Mouse (Mus musculus): ENCODE data around the gene Nalcn. TPM values are rescaled to one million over a fixed set of nuclear protein-coding genes. Genes with fewer than 3 reads are reported as not detected.

The Nalcn gene
- total RNA-seq, 2 experiments from 2014 or later = 0.15 to 0.18 TPM

DNA sequence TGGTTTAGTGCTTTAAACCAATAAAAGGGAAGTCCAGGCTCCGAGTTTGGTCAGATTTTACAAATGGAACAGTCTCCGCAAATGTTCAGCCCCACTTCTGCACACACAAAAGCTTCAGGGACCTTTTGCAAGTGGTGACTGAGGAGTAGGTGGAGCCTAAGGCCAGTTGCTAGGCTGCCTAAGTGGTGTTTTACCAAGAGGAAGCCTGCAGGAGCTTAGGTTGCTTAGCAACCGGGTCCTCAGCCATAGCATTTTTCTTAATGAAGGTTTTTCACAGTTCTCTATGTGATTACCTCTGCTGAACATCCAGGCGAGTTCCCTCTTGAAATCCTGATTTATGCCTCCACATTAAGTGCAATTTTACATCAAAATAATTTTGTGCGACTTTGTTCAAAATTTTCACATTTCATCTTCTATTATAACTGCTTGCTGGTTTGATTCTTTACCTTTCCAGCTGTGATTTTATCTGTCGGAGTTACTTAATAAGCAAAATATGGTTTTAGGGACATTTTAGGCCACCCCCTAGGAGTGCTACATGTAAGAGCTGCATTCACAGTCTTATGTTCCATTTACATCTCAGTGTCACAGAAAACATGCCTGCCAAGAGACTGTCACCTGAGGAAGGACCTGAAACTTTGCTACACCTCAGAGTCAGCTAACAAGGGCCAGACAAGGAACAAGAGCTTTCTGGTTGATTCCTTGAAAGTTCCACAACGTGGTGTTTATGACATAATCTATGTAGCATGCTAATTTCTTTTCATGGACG lies 113.4 kb downstream of the Nalcn start:
- no peak for DNase-seq

GRCm38 (mm10) chr14:123512923-123513322 lies 114.0 kb downstream of the Nalcn start:
- intact Hi-C loops (cut with DNase I) = no loop called here

More for the DNA sequence above, 113.4 kb downstream of the Nalcn start:
- intact Hi-C loops (cut with DNase I) = no loop called here

GRCm38 (mm10) chr14:123495544-123495943 lies 131.4 kb downstream of the Nalcn start:
- DNase-seq = no peak
- intact Hi-C loops (cut with DNase I) = no loop called here

More at GRCm38 (mm10) chr14:123512923-123513322, 114.0 kb downstream of the Nalcn start:
- DNase-seq = no peak

DNA sequence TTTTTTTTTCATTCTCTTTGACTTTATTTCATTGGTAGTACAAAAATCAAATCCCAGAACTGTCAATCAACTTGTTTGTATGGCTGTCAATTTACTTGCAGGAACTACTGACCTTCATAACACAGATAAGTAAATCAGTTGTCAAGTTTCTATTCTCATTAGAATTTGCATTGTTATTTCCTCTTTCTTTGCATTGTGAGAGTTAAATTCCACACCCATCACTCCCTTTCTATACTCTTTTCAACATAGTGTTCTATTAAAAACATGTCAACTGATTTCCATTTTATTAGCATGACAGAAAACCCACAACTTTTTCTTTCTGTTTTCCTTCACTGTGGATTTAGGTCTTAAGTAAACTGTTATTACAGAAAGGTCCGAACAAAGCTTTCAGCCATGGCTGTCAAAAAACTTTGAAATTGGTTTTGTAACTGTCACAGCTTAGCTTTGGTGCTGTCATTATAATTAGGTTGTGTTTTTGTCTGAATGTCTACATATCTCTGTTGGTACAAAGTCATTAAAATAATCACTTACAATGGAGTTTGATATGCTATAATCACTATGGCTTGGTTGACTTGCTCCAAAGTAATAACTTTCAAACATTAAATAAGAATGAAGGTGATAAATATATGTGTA lies 138.3 kb downstream of the Nalcn start:
- intact Hi-C loops (cut with DNase I) = no loop called here
- no peak for DNase-seq

DNA sequence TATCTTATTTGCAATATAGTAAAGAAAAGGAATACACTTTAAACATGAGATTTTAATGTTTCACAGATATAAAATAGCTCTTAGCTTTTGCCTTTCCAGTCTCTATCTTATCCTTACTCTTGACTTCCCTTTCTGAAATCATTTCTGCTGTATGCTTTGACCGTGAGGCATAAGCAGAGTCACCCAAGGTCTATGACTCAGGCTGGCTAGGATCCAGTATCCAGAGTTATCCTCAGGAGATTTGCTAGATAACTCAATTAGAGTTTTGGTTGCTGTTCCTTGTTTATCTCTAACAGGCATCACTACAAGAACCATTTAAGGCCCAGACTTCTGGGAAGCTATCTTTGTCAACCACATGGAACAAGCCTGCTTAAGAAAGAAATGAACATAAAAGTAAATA lies 164.9 kb downstream of the Nalcn start:
- DNase-seq = no peak
- intact Hi-C loops (cut with DNase I) = no loop called here

- intact Hi-C loops (cut with DNase I) = no loop called here
- DNase-seq = no peak
These were observed 180.9 kb downstream of the Nalcn start for GRCm38 (mm10) chr14:123446031-123446430.

DNA sequence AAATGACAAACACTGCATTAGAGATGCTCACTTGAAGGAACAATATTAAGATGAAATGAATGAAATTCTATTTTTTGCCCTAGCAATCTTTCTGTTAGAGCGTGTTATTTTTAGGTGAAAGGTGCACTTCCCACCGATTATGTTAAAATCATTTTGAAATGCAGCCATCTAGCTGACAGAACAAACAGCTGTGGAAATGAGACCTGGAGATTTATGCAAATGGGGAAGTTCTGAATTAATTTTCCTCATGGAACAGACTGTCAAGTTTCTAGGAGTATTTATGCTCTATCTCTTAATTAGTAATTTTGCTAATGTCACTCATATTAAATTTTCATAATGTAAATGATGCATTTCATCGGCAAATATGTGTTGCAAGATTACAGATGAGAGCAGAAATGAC lies 191.4 kb downstream of the Nalcn start:
- no peak for DNase-seq
- intact Hi-C loops (cut with DNase I) = no loop called here

DNA sequence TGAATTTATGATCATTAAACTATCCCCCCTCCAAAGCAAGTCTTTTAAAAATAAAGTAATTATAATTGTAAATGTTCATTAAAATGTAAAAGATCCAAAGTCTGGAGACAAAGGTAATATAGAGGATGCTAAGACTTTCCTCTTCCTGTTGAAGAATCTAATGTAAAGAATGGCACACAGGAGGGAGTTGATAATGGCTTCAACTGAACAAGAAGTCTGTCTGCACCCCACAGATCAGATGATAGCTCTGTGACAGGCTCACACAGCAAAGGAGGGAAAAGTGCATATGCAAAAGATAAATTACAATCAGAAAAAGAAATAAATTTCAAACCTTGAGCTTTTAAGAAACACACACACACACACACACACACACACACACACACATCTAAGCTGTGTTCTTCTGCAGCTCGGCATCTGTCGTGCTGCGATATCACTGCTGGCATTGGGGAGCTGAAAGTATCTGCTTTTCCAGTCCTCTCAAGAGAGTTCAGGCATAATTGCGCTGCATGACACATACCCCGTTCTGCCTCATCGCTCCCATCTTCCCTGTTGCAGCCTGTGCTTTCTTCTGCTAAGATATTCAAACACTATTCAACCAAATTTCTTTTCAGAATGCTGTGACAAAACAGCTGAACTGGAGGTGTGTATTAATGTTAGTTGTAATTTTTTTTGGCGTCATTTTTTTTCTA lies 250.6 kb downstream of the Nalcn start:
- intact Hi-C loops (cut with DNase I) = no loop called here
- DNase-seq = no peak

DNA sequence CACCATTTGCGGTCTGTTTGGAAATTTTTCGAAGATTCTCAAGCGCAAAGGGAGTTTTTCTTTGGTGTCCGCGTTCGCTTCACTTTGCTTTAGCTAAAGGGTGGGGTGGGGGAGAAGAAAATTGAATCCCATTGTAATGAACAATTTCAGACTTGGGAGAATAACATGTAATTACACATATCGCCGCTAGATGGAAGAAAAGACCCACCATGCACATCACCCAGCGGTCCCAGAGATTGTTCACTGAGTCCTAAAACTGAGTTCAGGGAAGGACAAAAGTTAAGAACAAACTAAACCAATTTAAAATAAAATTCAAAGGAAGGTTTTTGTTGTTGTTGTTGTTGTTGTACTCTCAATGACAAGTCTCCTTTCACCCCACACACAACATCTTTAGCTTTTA lies 255.4 kb downstream of the Nalcn start:
- no peak for DNase-seq
- intact Hi-C loops (cut with DNase I) = no loop called here

DNA sequence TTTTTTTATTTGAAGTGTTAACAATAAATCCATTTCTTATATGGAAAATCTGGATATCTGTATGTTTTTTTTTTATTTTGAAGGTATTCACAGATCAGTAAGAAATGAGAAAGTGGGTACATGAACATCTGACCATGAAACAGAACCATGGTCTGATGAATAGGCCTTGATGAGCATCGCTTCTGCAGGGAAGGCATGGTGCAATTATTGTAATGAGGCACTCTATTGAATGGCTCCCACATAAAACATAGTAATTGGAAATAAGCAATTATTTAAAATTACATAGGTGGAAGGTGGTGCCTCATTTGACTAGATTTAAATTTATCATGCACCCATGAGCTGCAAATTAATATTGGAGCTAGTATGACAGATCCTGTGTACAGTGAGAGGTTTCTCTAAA lies 267.3 kb downstream of the Nalcn start:
- no peak for DNase-seq
- intact Hi-C loops (cut with DNase I) = no loop called here

DNA sequence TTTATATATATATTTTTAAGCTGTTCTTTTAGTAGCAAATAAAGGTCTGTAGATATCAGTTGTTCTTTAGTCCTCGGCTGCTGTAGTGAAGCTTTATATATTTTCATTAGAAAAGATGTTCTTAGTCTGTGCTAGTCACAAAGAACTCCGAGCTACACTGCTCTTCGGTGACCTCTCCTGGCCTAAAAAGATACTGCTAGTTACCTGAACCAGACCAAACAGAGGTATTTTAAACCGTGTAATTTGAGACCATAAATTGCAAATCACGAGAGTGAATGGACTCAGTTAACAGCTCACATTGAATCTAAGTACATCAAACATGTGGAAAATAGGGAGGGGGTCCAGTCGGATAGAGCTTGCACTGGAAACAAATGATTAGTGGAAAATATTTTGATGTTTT lies 274.0 kb downstream of the Nalcn start:
- intact Hi-C loops (cut with DNase I) = no loop called here
- no peak for DNase-seq

DNA sequence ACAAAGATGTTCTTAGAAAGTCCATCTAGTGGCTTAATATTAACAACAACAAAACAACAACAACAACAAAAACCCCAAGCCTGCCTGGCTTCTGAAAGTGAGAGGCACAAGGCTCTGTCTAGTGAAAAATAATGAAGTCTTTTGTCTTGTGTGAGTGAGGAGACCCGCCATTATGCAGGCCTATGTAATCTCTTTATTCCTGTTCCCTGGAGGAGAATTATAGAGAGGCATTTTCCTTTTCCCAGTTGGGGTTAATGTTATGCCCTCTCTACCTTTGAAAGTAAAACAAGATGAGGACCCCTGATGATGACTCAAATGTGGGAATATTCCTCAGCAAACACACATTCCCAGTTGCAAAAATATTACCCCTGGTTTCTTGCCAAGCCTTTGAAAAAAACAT lies 295.1 kb downstream of the Nalcn start:
- intact Hi-C loops (cut with DNase I) = no loop called here
- no peak for DNase-seq

GRCm38 (mm10) chr14:123314369-123314768 lies 312.6 kb downstream of the Nalcn start:
- no peak for DNase-seq
- intact Hi-C loops (cut with DNase I) = loop anchor here (10.0 kb wide), 1 partner anchor 360 kb away; no protein-coding TSS in a partner anchor

DNA sequence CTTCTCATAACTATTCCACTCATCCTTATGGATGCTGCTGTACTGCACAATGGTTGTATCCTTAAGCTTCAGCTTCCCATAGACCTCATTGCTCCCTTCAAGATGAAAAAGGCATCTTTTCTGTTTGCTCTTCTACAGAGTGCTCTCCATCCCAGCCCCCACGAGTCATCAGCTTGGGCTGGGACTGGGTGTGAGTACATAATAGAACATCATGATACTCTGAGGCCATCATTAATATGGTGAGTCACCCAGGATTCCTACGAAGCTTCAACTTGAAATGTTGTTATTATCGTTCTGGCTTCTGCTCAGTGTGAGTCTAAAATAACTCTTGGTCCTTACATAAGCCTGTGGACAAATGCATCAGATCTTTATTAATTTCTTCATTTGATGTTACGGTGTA lies 314.6 kb downstream of the Nalcn start:
- intact Hi-C loops (cut with DNase I) = loop anchor here (10.0 kb wide), 1 partner anchor 358 kb away; no protein-coding TSS in a partner anchor
- DNase-seq = no peak

DNA sequence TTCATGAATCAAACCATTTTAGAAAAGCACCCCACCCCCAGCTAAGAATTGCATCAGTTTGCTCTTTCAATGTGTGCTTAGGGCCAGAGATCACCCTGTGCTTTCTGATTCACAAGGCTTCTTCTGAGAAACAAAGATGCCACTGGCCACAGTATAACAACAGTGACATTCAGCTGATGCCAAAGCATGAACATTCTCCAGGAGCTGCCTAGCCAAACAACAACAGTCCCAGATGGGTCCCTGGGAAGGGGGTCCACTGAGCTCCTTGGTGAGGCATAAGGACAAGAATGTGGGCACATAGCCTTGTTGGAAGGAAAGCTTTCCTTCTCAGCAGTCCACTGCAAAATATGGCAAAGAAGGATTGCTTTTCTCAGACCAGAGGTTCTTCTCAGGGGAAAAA lies 330.9 kb downstream of the Nalcn start:
- no peak for DNase-seq
- intact Hi-C loops (cut with DNase I) = no loop called here

DNA sequence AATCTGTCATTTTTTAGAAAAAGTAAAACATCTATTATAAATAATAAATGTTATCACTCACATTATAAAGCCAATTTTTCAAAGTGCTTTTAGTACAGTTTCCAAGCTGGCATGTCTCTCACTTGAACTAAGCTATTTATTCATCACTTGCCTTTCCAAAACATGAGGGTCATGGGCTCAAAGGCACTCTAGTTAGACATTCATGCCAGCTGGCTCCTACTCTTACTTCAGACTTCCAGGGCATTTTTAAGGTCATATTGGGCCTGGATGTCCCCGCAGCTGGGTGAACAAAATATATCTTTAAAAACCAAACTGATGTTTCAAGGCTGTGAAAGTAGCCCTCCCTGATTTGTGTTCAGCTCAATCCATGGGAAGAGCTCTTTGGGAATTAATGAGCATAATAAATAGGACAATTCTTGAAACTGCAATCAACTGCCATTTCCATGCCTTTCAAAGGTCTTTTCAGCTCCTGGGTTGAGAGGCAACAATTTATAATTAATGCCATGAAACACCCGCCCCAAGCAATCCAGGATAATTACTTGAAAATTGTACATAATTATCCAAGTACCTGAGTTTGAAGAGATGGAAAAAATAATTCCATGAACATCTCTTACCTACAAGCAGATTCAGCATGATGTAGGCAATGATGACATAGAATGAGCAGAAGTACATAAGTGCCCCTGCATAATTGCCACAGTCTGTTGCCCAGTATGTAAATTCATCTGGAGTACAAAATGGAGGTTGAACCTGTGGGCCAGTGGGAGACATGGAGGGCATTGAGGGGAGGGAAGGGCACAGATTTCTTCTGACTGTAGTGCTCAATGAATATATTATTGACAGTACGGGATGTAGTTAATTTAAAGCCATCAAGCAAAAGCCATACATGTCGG lies 335.6 kb downstream of the Nalcn start:
- intact Hi-C loops (cut with DNase I) = no loop called here
- DNase-seq = no peak

DNA sequence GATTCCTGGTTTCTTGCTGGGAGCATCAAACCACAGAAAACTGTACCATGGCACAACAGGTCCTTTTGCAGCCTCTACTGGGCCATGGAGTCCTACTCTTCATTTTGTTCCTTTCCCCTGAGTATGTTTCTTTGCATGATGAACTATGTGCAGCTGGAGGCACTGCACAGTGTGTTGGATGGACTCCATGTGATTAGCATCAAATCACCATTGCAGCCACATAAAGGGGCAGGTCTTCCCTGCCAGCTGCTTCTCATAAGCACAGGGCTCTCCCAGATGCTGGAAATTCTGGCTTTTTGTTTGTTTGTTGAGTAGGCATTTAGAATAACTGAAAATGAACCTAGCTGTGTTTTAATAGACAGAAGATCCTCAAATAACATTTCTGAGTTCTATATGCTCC lies 344.8 kb downstream of the Nalcn start:
- no peak for DNase-seq
- intact Hi-C loops (cut with DNase I) = no loop called here

DNA sequence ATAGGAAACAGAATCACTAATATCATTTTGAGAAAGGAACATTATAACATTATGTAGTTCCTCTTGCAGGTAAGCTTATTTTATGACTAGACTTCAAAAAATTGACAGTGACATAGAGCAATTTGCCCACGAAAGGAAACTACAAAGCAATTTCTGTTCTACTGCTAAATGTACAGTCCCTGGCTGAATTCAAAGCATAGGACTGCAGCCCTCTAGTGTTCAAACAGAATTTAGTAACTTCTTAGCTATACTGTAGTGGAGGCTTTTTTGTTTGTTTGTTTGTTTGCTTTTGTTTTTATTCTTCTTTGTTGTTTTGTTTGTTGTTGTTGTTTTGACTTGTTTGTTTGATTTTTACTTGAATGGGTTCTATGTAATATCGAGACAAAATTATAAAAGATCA lies 354.8 kb downstream of the Nalcn start:
- no peak for DNase-seq
- intact Hi-C loops (cut with DNase I) = no loop called here

DNA sequence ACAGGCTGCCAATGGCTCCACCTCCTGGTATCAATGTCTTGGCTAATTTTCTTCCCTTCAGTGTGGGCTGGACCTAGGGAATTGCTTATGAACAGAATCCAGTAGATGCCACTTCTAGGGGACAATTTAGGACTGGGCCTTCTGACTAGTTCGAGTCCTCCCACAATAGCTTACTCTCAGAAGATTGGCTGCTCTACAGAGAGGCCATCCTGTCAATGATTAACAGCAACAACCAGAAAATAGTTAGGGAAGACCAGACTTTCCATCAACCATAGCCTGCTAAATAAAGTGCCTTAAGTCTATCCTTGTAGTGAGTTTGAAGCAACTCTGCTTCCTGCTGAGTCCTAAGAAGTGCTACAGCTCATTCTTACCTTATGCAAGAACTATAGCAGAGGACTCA lies 386.2 kb downstream of the Nalcn start:
- no peak for DNase-seq
- intact Hi-C loops (cut with DNase I) = loop anchor here (5.0 to 10.0 kb wide), 2 partner anchors 288 to 1046 kb away; no protein-coding TSS in a partner anchor

DNA sequence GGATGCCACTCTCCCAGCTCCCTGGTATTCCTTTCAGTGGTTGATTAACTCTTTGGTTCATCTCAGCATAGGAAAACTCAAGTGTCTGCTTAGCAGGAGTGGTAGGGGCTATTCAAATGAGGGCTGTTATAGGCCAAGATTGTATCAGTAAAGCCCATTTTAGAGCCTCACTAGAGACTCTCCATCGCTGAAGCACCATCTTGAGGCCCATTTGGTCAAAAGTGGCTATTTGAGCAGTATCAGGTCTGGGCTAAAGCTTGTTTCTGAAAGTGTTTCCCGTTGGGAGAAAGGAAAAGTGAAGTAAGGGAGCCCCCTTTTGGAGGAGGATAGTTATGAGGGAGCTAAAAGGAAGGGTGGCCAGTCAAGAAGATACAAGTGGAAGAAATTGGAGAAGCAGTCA lies 387.0 kb downstream of the Nalcn start:
- DNase-seq = no peak
- intact Hi-C loops (cut with DNase I) = loop anchor here (5.0 to 10.0 kb wide), 2 partner anchors 288 to 1045 kb away; no protein-coding TSS in a partner anchor

Data from gastrocnemius, postnatal 36 days (tissue).